Mouse (Mus musculus) stomach, postnatal 0 days (tissue): ENCODE data around the gene Med16. TPM values are rescaled to one million over a fixed set of nuclear protein-coding genes. Genes with fewer than 3 reads are reported as not detected.

Experiments used
- ATAC-seq: fragments of 200-750 bp; cut with Nextera tagmentation; 2 replicates; pipeline ENCODE4 v1.8.0; 2017; ENCODE audit not compliant: low FRiP score, low TSS enrichment
- DNase-seq: peaks from one replicate; pipeline ENCODE4 v3.0.0-alpha.2; 2016; ENCODE audit warnings: low spot score
- H3K27ac ChIP-seq: fragments of 300-500 bp; sonication (generic); replicated peaks from 2 replicates; pipeline ENCODE4 v1.5.1; 2014; ENCODE audit warnings: mild to moderate bottlenecking, control low read depth
- H3K27me3 ChIP-seq: fragments of 300-500 bp; sonication (generic); 2 replicates; pipeline ENCODE4 v1.6.1; 2014; ENCODE audit warnings: low read length; ENCODE audit not compliant: control insufficient read depth, insufficient read depth
- H3K36me3 ChIP-seq: fragments of 300-500 bp; sonication (generic); 2 replicates; pipeline ENCODE4 v1.6.1; 2014; ENCODE audit warnings: low read length, mixed read lengths; ENCODE audit not compliant: control insufficient read depth, insufficient read depth
- H3K4me1 ChIP-seq: fragments of 300-500 bp; sonication (generic); replicated peaks from 2 replicates; pipeline ENCODE4 v1.6.1; 2014; ENCODE audit warnings: antibody characterized with exemption; ENCODE audit not compliant: control insufficient read depth, insufficient read depth
- H3K4me2 ChIP-seq: fragments of 300-500 bp; sonication (generic); replicated peaks from 2 replicates; pipeline ENCODE4 v1.6.1; 2014; ENCODE audit warnings: low read depth, mild to moderate bottlenecking, control low read depth, moderate library complexity
- H3K4me3 ChIP-seq: fragments of 300-500 bp; sonication (generic); 2 replicates; pipeline ENCODE4 v1.5.1; 2014; ENCODE audit warnings: low read depth, low read length, control low read depth
- H3K9ac ChIP-seq: fragments of 300-500 bp; sonication (generic); 2 replicates; pipeline ENCODE4 v1.6.1; 2014; ENCODE audit warnings: mild to moderate bottlenecking, low read length, control low read depth, mixed read lengths
- H3K9me3 ChIP-seq: fragments of 300-500 bp; sonication (generic); 2 replicates; pipeline ENCODE4 v1.6.1; 2016; ENCODE audit warnings: low read length; ENCODE audit not compliant: control insufficient read depth
- CTCF ChIP-seq: IDR thresholded peaks from 2 replicates; pipeline ENCODE4 v1.5.1; 2016; ENCODE audit warnings: antibody characterized with exemption, low read depth, mild to moderate bottlenecking, moderate library complexity
- EP300 ChIP-seq: optimal IDR thresholded peaks from 2 replicates; pipeline ENCODE3; 2016; ENCODE audit warnings: antibody characterized with exemption
- WGBS: fragments of 180-500 bp; shearing (Covaris S2); extraction: QIAGEN DNeasy Blood & Tissue Kit; methylation state at CpG from one replicate; pipeline ENCODE4 v1.1.7; 2014; 5-methylcytosine and 5-hydroxymethylcytosine counted together
- polyA plus RNA-seq: library from polyadenylated mRNA; unstranded; fragments of >200 nt; fragmentation: Nextera tagmentation; extraction: Ambion mirVana; gene quantifications from 2 replicates; pipeline ENCODE4 v1.2.1, GENCODE M21; 2015

Med16 gene
- polyA plus RNA-seq, 1 experiment from 2014 or later, result 25.6 TPM

DNA sequence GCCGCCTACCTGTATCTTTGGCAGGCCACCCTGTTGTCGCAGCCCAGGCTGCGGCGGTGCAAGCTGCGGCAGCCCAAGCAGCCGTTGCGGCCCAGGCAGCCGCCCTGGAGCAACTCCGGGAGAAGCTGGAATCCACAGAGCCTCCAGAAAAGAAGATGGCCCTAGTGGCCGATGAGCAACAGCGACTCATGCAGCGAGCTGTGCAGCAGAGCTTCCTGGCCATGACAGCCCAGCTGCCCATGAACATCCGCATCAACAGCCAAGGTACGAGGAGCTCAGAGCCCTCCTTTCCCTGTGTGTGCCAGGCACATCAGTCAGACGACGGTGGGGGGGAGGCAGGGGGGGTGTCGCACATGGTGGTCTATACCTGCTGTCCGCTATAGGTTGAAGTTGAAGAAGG is 41.9 kb upstream of the Med16 start:
- TF ChIP-seq EP300 (no peak), CTCF (no peak)
- Histone ChIP-seq H3K4me2 (no peak overlapping the region), H3K27me3 (no peaks in the 10 kb centered on the region), H3K27ac (no peak overlapping the region), H3K9me3 (no peaks in the 10 kb centered on the region), H3K36me3 (peaks cover 24% of the 10 kb centered on the region), H3K9ac (no peak overlapping the region), H3K4me3 (no peak overlapping the region), H3K4me1 (peaks cover 3% of the 10 kb centered on the region; the same call in 1 of the 2 replicates)
- WGBS, result 82% methylated on average over 18 of the region's 18 CpGs
- DNase-seq, result no peak
- ATAC-seq, result no peak

DNA sequence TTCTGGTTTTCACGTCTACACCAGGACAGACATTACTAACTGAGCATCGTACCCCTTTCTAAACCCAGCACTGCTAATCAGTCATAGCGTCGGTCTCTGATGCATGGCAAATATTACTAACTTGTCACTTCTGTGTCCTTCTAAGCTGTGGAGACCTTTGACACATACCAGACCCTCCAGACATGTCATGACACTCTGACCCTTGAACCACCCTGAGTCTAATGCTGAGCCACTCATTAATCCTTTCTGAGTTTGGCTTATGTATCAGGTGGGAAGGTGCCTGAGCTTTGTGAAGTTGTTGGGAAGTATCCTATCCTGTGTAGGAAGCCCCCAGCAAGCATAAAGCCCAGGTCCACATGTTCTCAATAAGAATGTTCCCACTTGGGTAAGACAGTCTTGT is 41.1 kb upstream of the Med16 start:
- Histone ChIP-seq H3K4me3 (no peak overlapping the region), H3K9me3 (no peaks in the 10 kb centered on the region), H3K36me3 (peaks cover 24% of the 10 kb centered on the region), H3K27ac (no peak overlapping the region), H3K27me3 (no peaks in the 10 kb centered on the region), H3K4me1 (peaks cover 3% of the 10 kb centered on the region; the same call in 1 of the 2 replicates), H3K9ac (no peak overlapping the region), H3K4me2 (no peak overlapping the region)
- WGBS, result 89% methylated on average over 4 of the region's 4 CpGs
- no peak for TF ChIP-seq EP300
- no peak for ATAC-seq
- DNase-seq, result no peak

GRCm38 (mm10) chr10:79947502-79947901 is 38.8 kb upstream of the Med16 start:
- no peak overlapping the region for H3K4me3 ChIP-seq
- no peak overlapping the region for H3K4me2 ChIP-seq
- DNase-seq, result no peak
- 63% methylated on average over 6 of the region's 6 CpGs for WGBS
- peaks cover 18% of the 10 kb centered on the region for H3K36me3 ChIP-seq
- H3K4me1 ChIP-seq, result peaks cover 5% of the 10 kb centered on the region; the same call in 1 of the 2 replicates
- no peak for ATAC-seq
- peak overlapping the region; percentile 31; the same call in 1 of the 2 replicates for H3K9ac ChIP-seq
- peak overlapping the region; percentile 86; the same call in 1 of the 2 replicates for H3K27ac ChIP-seq
- TF ChIP-seq CTCF, result no peak
- TF ChIP-seq EP300, result no peak
- H3K9me3 ChIP-seq, result no peaks in the 10 kb centered on the region
- H3K27me3 ChIP-seq, result no peaks in the 10 kb centered on the region

- DNase-seq (no peak), ATAC-seq (peak; percentile 7; the same call in 1 of the 2 replicates)
- Histone ChIP-seq H3K4me1 (peaks cover 5% of the 10 kb centered on the region; the same call in 1 of the 2 replicates), H3K4me3 (no peak overlapping the region), H3K9me3 (no peaks in the 10 kb centered on the region), H3K4me2 (peak overlapping the region; percentile 31), H3K27ac (peak overlapping the region; percentile 86), H3K36me3 (peaks cover 18% of the 10 kb centered on the region), H3K27me3 (no peaks in the 10 kb centered on the region), H3K9ac (peak overlapping the region; percentile 41)
- TF ChIP-seq CTCF (no peak), EP300 (no peak)
- WGBS, result 29% methylated on average over 7 of the region's 7 CpGs
Measured at GRCm38 (mm10) chr10:79946752-79947322, 38.1 kb upstream of the Med16 start.

DNA sequence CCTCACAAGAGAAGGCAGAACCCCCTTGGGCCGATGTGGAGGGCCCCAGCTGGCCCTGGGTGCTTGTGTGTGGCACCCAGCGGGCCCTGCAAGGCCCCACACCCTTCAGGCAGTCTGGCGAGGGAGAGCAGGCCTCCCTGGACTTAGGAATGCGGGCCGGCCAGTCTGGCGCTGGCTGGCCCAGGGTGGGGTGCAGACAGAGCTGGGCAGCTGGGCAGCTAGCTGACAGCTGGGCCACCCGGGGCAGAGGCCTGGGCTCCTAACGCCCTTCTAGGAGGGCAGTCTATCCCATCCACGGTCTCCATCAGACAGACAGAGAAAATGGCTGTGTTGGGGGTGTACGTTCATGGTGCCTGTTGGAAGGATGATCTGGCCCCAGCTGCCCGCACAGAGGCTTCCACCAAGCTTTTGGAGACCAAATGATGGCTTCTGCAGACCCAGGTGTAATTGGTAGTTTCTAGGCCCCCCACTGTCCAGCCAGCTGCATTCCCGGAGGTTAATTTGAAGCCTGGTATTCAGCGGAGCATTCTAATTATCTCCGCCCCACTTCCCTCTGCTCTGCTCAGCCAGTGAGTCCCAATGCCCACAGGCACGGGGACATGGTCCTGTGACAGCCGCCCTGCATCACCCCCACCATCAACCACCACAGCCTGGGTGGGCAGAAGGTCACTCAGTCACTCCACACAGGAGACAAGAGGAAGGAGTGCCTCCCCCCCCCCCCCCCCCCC is 36.9 kb upstream of the Med16 start:
- TF ChIP-seq EP300, result no peak
- no peak for TF ChIP-seq CTCF
- Histone ChIP-seq H3K4me2 (peak overlapping the region; percentile 11; the same call in 1 of the 2 replicates), H3K4me1 (peaks cover 5% of the 10 kb centered on the region; the same call in 1 of the 2 replicates), H3K36me3 (peaks cover 8% of the 10 kb centered on the region), H3K4me3 (no peak overlapping the region), H3K9me3 (no peaks in the 10 kb centered on the region), H3K27ac (peak overlapping the region; percentile 86), H3K27me3 (no peaks in the 10 kb centered on the region), H3K9ac (0 out of 2 replicates have a peak overlapping the region, but pooled peaks have one; percentile 18)
- peak; percentile 84 for ATAC-seq
- 40% methylated on average over 16 of the region's 16 CpGs for WGBS
- peak; percentile 84 for DNase-seq

DNA sequence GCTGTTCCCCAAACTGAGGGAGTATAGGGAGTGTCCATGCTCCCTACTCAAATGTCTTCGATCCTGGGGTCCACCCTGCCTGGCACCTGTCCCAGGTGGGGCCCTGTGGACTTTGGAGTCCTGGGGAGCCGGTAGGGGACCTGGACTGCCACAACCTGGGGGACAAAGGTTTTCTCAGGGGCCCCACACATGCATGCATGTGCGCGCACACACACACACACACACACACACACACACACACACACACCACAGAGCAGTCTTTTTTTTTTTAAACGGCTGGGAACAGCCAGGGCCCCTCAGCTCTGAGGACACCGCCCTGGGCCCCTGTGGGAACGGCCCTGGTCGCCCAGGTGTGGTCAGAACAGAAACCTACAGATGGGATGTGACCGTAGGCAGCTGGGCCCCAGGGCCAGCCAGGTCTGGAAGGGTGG is 34.8 kb upstream of the Med16 start:
- Histone ChIP-seq H3K4me3 (no peak overlapping the region), H3K36me3 (no peaks in the 10 kb centered on the region), H3K27ac (peak overlapping the region; percentile 86), H3K9me3 (no peaks in the 10 kb centered on the region), H3K9ac (no peak overlapping the region), H3K4me1 (peaks cover 5% of the 10 kb centered on the region; the same call in 1 of the 2 replicates), H3K4me2 (no peak overlapping the region), H3K27me3 (no peaks in the 10 kb centered on the region)
- DNase-seq (peak; percentile 79), ATAC-seq (peak; percentile 59)
- 44% methylated on average over 9 of the region's 9 CpGs for WGBS
- TF ChIP-seq EP300 (no peak), CTCF (no peak)
